Mouse (Mus musculus) heart, postnatal 4 days (tissue): ENCODE results near the gene Apba1. TPM values are rescaled to one million over a fixed set of nuclear protein-coding genes. Genes with fewer than 3 reads are reported as not detected.
A peak's percentile ranks its signal among the peaks of the same experiment; 100 is the strongest.

Experiments used
- DNase-seq: peaks from one replicate; pipeline ENCODE4 v3.0.0; 2021
- total RNA-seq, 2 experiments: library from RNA; stranded (reverse); gene quantifications; 2 replicates each; pipeline ENCODE4 v1.2.3; 2021

Apba1 gene
- 1 to 10 TPM; 6.4 TPM for total RNA-seq

- peak; percentile 74 for DNase-seq
Observed at GRCm38 (mm10) chr19:23758554-23759321, at the start of gene Apba1. Apba1 (plus strand) TSS chr19:23758887.

GRCm38 (mm10) chr19:23746506-23746905 lies 12.2 kb upstream of the Apba1 start:
- DNase-seq = no peak

GRCm38 (mm10) chr19:23757011-23757410 lies 1.7 kb upstream of the Apba1 start:
- DNase-seq = peak; percentile 37

- peak; percentile 97 for DNase-seq
Observed at GRCm38 (mm10) chr19:23757961-23758553, 630 bp upstream of the Apba1 start.

GRCm38 (mm10) chr19:23759322-23759945 lies 747 bp downstream of the Apba1 start:
- DNase-seq = no peak

- no peak for DNase-seq
Observed at GRCm38 (mm10) chr19:23763371-23763770, 4.7 kb downstream of the Apba1 start.

- DNase-seq = no peak
Observed at GRCm38 (mm10) chr19:23764051-23764450, 5.4 kb downstream of the Apba1 start.

- no peak for DNase-seq
Observed at GRCm38 (mm10) chr19:23768864-23769263, 10.2 kb downstream of the Apba1 start.

- no peak for DNase-seq
Observed at GRCm38 (mm10) chr19:23770494-23771423, 12.1 kb downstream of the Apba1 start.

- peak; percentile 21 for DNase-seq
Observed at GRCm38 (mm10) chr19:23771971-23772370, 13.3 kb downstream of the Apba1 start.

GRCm38 (mm10) chr19:23775356-23775755 lies 16.7 kb downstream of the Apba1 start:
- no peak for DNase-seq

- no peak for DNase-seq
Observed at GRCm38 (mm10) chr19:23779130-23779529, 20.4 kb downstream of the Apba1 start.

- DNase-seq = no peak
Observed at GRCm38 (mm10) chr19:23780105-23780504, 21.4 kb downstream of the Apba1 start.

- DNase-seq = no peak
Observed at GRCm38 (mm10) chr19:23781968-23782367, 23.3 kb downstream of the Apba1 start.

- no peak for DNase-seq
Observed at GRCm38 (mm10) chr19:23788420-23789132, 29.9 kb downstream of the Apba1 start.

- no peak for DNase-seq
Observed at GRCm38 (mm10) chr19:23791704-23792103, 33.0 kb downstream of the Apba1 start.

- DNase-seq = no peak
Observed at GRCm38 (mm10) chr19:23792559-23792958, 33.9 kb downstream of the Apba1 start.

GRCm38 (mm10) chr19:23794491-23794890 lies 35.8 kb downstream of the Apba1 start:
- no peak for DNase-seq

GRCm38 (mm10) chr19:23795156-23795555 lies 36.5 kb downstream of the Apba1 start:
- no peak for DNase-seq

GRCm38 (mm10) chr19:23801174-23801573 lies 42.5 kb downstream of the Apba1 start:
- peak; percentile 51 for DNase-seq

GRCm38 (mm10) chr19:23803221-23803870 lies 44.7 kb downstream of the Apba1 start:
- peak; percentile 28 for DNase-seq
